Mouse (Mus musculus) liver, postnatal 0 days (tissue): ENCODE measurements around the gene Casc1. TPM values are rescaled to one million over a fixed set of nuclear protein-coding genes. Genes with fewer than 3 reads are reported as not detected.

ENCODE experiments used
- ATAC-seq: fragments of 200-750 bp; cut with Nextera tagmentation; 2 replicates; pipeline ENCODE4 v1.8.0; 2017; ENCODE audit warnings: mild to moderate bottlenecking, moderate library complexity
- DNase-seq: peaks from one replicate; pipeline ENCODE4 v3.0.0-alpha.2; 2016
- H3K27ac ChIP-seq: fragments of 300-500 bp; sonication (generic); 2 replicates; pipeline ENCODE4 v1.5.1; 2014; ENCODE audit warnings: antibody characterized with exemption, moderate library complexity, mild to moderate bottlenecking, low read depth
- H3K27me3 ChIP-seq: fragments of 300-500 bp; sonication (generic); 2 replicates; pipeline ENCODE4 v1.6.1; 2014; ENCODE audit warnings: low read length, control low read depth, mixed read lengths; ENCODE audit not compliant: insufficient read depth
- H3K36me3 ChIP-seq: fragments of 300-500 bp; sonication (generic); replicated peaks from 2 replicates; pipeline ENCODE4 v1.6.1; 2014; ENCODE audit warnings: mild to moderate bottlenecking, control low read depth, low read length, moderate library complexity, mixed read lengths; ENCODE audit not compliant: insufficient read depth
- H3K4me1 ChIP-seq: fragments of 300-500 bp; sonication (generic); 2 replicates; pipeline ENCODE4 v1.6.1; 2014; ENCODE audit warnings: antibody characterized with exemption, mild to moderate bottlenecking, control low read depth; ENCODE audit not compliant: insufficient read depth
- H3K4me2 ChIP-seq: fragments of 300-500 bp; sonication (generic); 2 replicates; pipeline ENCODE4 v1.6.1; 2014; ENCODE audit warnings: low read depth, mild to moderate bottlenecking, low read length, moderate library complexity, mixed read lengths
- H3K4me3 ChIP-seq: fragments of 300-500 bp; sonication (generic); 2 replicates; pipeline ENCODE4 v1.5.1; 2014; ENCODE audit warnings: low read depth, low read length
- H3K9ac ChIP-seq: fragments of 300-500 bp; sonication (generic); replicated peaks from 2 replicates; pipeline ENCODE4 v1.6.1; 2014; ENCODE audit warnings: mild to moderate bottlenecking, moderate library complexity
- H3K9me3 ChIP-seq: fragments of 300-500 bp; sonication (generic); 2 replicates; pipeline ENCODE4 v1.6.1; 2016; ENCODE audit warnings: mild to moderate bottlenecking, control low read depth, low read length, mixed read lengths
- CTCF ChIP-seq: sonication (generic); IDR thresholded peaks from 2 replicates; pipeline ENCODE4 v1.5.1; 2016; ENCODE audit warnings: antibody characterized with exemption, low read depth
- EP300 ChIP-seq: IDR thresholded peaks from 2 replicates; pipeline ENCODE4 v1.6.1; 2016; ENCODE audit warnings: antibody characterized with exemption, low read depth, mild to moderate bottlenecking
- WGBS: fragments of 180-500 bp; shearing (Covaris S2); extraction: QIAGEN DNeasy Blood & Tissue Kit; methylation state at CpG from one replicate; pipeline ENCODE4 v1.1.7; 2014; ENCODE audit not compliant: insufficient replicate concordance; 5-methylcytosine and 5-hydroxymethylcytosine counted together
- polyA plus RNA-seq: library from polyadenylated mRNA; unstranded; fragments of >200 nt; fragmentation: Nextera tagmentation; extraction: Ambion mirVana; gene quantifications from 2 replicates; pipeline ENCODE4 v1.2.1, GENCODE M21; 2015

Casc1 gene
- 0.11 and 0.13 TPM in 2 replicates for polyA plus RNA-seq

GRCm38 (mm10) chr6:145210816-145211338 lies at the start of gene Casc1, which contains the start of gene Etfrf1:
Gene Casc1, minus strand, starts transcription at chr6:145211005.
Gene Etfrf1, plus strand, starts transcription at chr6:145211134.
- Histone ChIP-seq H3K27ac (peak within 1 kb of the TSS; percentile 93), H3K36me3 (no peaks in the 10 kb centered on the region; the same call in 1 of the 2 replicates), H3K4me1 (peaks cover 12% of the 10 kb centered on the region), H3K4me2 (peak within 1 kb of the TSS; percentile 79), H3K9ac (peak within 1 kb of the TSS; percentile 82), H3K4me3 (peak within 1 kb of the TSS; percentile 68), H3K9me3 (no peaks in the 10 kb centered on the region), H3K27me3 (no peaks in the 10 kb centered on the region)
- DNase-seq = peak; percentile 99
- 0% methylated on average over 36 of the region's 36 CpGs for WGBS
- no peak for TF ChIP-seq CTCF
- TF ChIP-seq EP300 = no peak
- peak; percentile 99 for ATAC-seq

GRCm38 (mm10) chr6:145256701-145257073 lies 45.9 kb upstream of the Casc1 start:
- Histone ChIP-seq H3K27me3 (no peaks in the 10 kb centered on the region), H3K27ac (no peak overlapping the region), H3K4me3 (no peak overlapping the region), H3K9me3 (no peaks in the 10 kb centered on the region), H3K36me3 (no peaks in the 10 kb centered on the region), H3K9ac (no peak overlapping the region), H3K4me2 (no peak overlapping the region), H3K4me1 (no peaks in the 10 kb centered on the region)
- DNase-seq (no peak), ATAC-seq (no peak)
- 49% methylated on average over 2 of the region's 2 CpGs for WGBS
- TF ChIP-seq EP300 (no peak), CTCF (no peak)

GRCm38 (mm10) chr6:145255952-145256700 lies 45.3 kb upstream of the Casc1 start:
- peak; percentile 82 for ATAC-seq
- TF ChIP-seq EP300 = no peak
- TF ChIP-seq CTCF = peak; percentile 30
- Histone ChIP-seq H3K27ac (no peak overlapping the region), H3K36me3 (no peaks in the 10 kb centered on the region), H3K4me1 (no peaks in the 10 kb centered on the region), H3K9ac (no peak overlapping the region), H3K27me3 (no peaks in the 10 kb centered on the region), H3K9me3 (no peaks in the 10 kb centered on the region), H3K4me2 (no peak overlapping the region), H3K4me3 (no peak overlapping the region)
- DNase-seq = no peak
- 66% methylated on average over 13 of the region's 13 CpGs for WGBS

- H3K4me3 ChIP-seq = peak overlapping the region; percentile 97
- H3K36me3 ChIP-seq = 0 out of 2 replicates have a peak, but pooled peaks cover 3% of the 10 kb centered on the region
- peak overlapping the region; percentile 88 for H3K9ac ChIP-seq
- DNase-seq (no peak), ATAC-seq (no peak)
- 16% methylated on average over 16 of the region's 16 CpGs for WGBS
- no peaks in the 10 kb centered on the region for H3K9me3 ChIP-seq
- peak overlapping the region; percentile 95; the same call in 1 of the 2 replicates for H3K27ac ChIP-seq
- TF ChIP-seq CTCF (no peak), EP300 (no peak)
- no peaks in the 10 kb centered on the region for H3K27me3 ChIP-seq
- H3K4me2 ChIP-seq = peak overlapping the region; percentile 92
- H3K4me1 ChIP-seq = peaks cover 18% of the 10 kb centered on the region
These were observed 40.0 kb upstream of the Casc1 start for GRCm38 (mm10) chr6:145250820-145251219.

- peak within 1 kb of the TSS; percentile 92 for H3K4me2 ChIP-seq
- peak within 1 kb of the TSS; percentile 97 for H3K4me3 ChIP-seq
- DNase-seq = peak; percentile 94
- H3K36me3 ChIP-seq = 0 out of 2 replicates have a peak, but pooled peaks cover 8% of the 10 kb centered on the region
- peak; percentile 90 for ATAC-seq
- no peak for TF ChIP-seq CTCF
- H3K9ac ChIP-seq = peak within 1 kb of the TSS; percentile 88
- under 1% methylated on average over 38 of the region's 83 CpGs for WGBS
- H3K27ac ChIP-seq = peak within 1 kb of the TSS; percentile 95
- no peaks in the 10 kb centered on the region for H3K9me3 ChIP-seq
- no peaks in the 10 kb centered on the region for H3K27me3 ChIP-seq
- peaks cover 18% of the 10 kb centered on the region for H3K4me1 ChIP-seq
These were observed 39.5 kb upstream of the Casc1 start, which contains the start of gene Kras for GRCm38 (mm10) chr6:145250185-145250791. Gene Kras, minus strand, starts transcription at chr6:145250239.
